Mouse (Mus musculus): ENCODE results near the gene Olfr150. TPM values are rescaled to one million over a fixed set of nuclear protein-coding genes. Genes with fewer than 3 reads are reported as not detected.

Gene Olfr150
- total and polyA plus RNA-seq, 2 experiments from 2014 or later: not detected

DNA sequence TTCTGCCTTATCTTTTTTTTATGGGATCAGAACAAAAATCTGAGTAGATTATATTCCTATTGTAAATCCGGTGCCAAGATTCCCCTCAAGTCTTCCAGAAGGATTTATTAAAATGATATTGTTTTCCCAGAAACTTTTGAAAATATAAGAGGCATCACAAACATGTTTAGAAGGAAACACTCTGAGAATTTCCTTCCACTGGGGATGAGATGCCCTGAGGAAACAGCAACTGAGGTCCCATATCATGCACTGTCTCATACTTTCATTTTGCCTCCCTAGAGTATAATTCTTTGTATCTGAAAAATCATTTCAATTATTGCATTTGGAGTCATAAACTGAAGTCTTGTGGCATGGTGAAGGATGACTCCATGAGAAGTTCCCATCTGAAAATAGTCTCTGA lies 52.4 kb downstream of the Olfr150 start, which contains the start of gene Olfr968:
TSS of gene Olfr968 (minus strand) at position 101 of the 400 bp plus-strand sequence.
- Histone ChIP-seq H3K4me2 (ENCODE audit: low read depth) (no peak within 1 kb of the TSS), H3K9me3 (ENCODE audit: low read length) (no peaks in the 10 kb centered on the region), H3K27me3 (ENCODE audit: insufficient read depth, low read length) (no peaks in the 10 kb centered on the region), H3K4me3 (ENCODE audit: low read depth, low read length) (no peak within 1 kb of the TSS), H3K9ac (no peak within 1 kb of the TSS), H3K4me1 (ENCODE audit: insufficient read depth) (no peaks in the 10 kb centered on the region), H3K27ac (ENCODE audit: low read depth, low read length) (no peak within 1 kb of the TSS), H3K36me3 (ENCODE audit: insufficient read depth) (no peaks in the 10 kb centered on the region)
- no peak for ATAC-seq
- no peak for TF ChIP-seq CTCF (IDR thresholded peaks at IDR 0.05; ENCODE audit: low read depth)
- DNase-seq: no peak
- WGBS: 76% methylated on average over 1 of the region's 1 CpGs

Other genes with a start within 250 kb of the Olfr150 start
- gene Olfr44, start 237.0 kb upstream of the Olfr150 start, total RNA-seq (2014; rRNA removed): not detected in 2 replicates
- not detected in 2 replicates for gene Olfr44, start 237.0 kb upstream of the Olfr150 start, polyA plus RNA-seq (2015; fragmentation: Nextera tagmentation; extraction: Ambion mirVana)
- not detected in 2 replicates for gene Olfr957, start 215.2 kb upstream of the Olfr150 start, total RNA-seq (2014; rRNA removed)
- gene Olfr957, start 215.2 kb upstream of the Olfr150 start, polyA plus RNA-seq (2015; fragmentation: Nextera tagmentation; extraction: Ambion mirVana): not detected in 2 replicates
- gene Olfr958, start 176.9 kb upstream of the Olfr150 start, total RNA-seq (2014; rRNA removed): not detected in 2 replicates
- not detected in 2 replicates for gene Olfr958, start 176.9 kb upstream of the Olfr150 start, polyA plus RNA-seq (2015; fragmentation: Nextera tagmentation; extraction: Ambion mirVana)
- not detected in 2 replicates for gene Olfr959, start 155.4 kb upstream of the Olfr150 start, total RNA-seq (2014; rRNA removed)
- not detected in 2 replicates for gene Olfr959, start 155.4 kb upstream of the Olfr150 start, polyA plus RNA-seq (2015; fragmentation: Nextera tagmentation; extraction: Ambion mirVana)
- gene AW551984, start 126.6 kb upstream of the Olfr150 start, total RNA-seq (2014; rRNA removed): 103 and 219 TPM in 2 replicates
- gene AW551984, start 126.6 kb upstream of the Olfr150 start, polyA plus RNA-seq (2015; fragmentation: Nextera tagmentation; extraction: Ambion mirVana): 46.3 and 98.8 TPM in 2 replicates
- gene Olfr148, start 120.3 kb upstream of the Olfr150 start, total RNA-seq (2014; rRNA removed): not detected in 2 replicates
- gene Olfr148, start 120.3 kb upstream of the Olfr150 start, polyA plus RNA-seq (2015; fragmentation: Nextera tagmentation; extraction: Ambion mirVana): not detected in 2 replicates
- not detected in 2 replicates for gene Olfr960, start 109.6 kb upstream of the Olfr150 start, total RNA-seq (2014; rRNA removed)
- gene Olfr960, start 109.6 kb upstream of the Olfr150 start, polyA plus RNA-seq (2015; fragmentation: Nextera tagmentation; extraction: Ambion mirVana): not detected in 2 replicates
- gene Olfr961, start 85.9 kb upstream of the Olfr150 start, total RNA-seq (2014; rRNA removed): not detected in 2 replicates
- not detected in 2 replicates for gene Olfr961, start 85.9 kb upstream of the Olfr150 start, polyA plus RNA-seq (2015; fragmentation: Nextera tagmentation; extraction: Ambion mirVana)
- not detected in 2 replicates for gene Olfr963, start 63.8 kb upstream of the Olfr150 start, total RNA-seq (2014; rRNA removed)
- gene Olfr963, start 63.8 kb upstream of the Olfr150 start, polyA plus RNA-seq (2015; fragmentation: Nextera tagmentation; extraction: Ambion mirVana): not detected in 2 replicates
- gene Olfr149, start 23.9 kb upstream of the Olfr150 start, total RNA-seq (2014; rRNA removed): not detected in 2 replicates
- not detected in 2 replicates for gene Olfr149, start 23.9 kb upstream of the Olfr150 start, polyA plus RNA-seq (2015; fragmentation: Nextera tagmentation; extraction: Ambion mirVana)
- gene Olfr965, start 19.6 kb upstream of the Olfr150 start, total RNA-seq (2014; rRNA removed): not detected in 2 replicates
- gene Olfr965, start 19.6 kb upstream of the Olfr150 start, polyA plus RNA-seq (2015; fragmentation: Nextera tagmentation; extraction: Ambion mirVana): not detected in 2 replicates
- not detected in 2 replicates for gene Olfr967, start 15.3 kb downstream of the Olfr150 start, total RNA-seq (2014; rRNA removed)
- gene Olfr967, start 15.3 kb downstream of the Olfr150 start, polyA plus RNA-seq (2015; fragmentation: Nextera tagmentation; extraction: Ambion mirVana): not detected in 2 replicates
- gene Olfr968, start 52.3 kb downstream of the Olfr150 start, total RNA-seq (2014; rRNA removed): not detected in 2 replicates
- not detected in 2 replicates for gene Olfr968, start 52.3 kb downstream of the Olfr150 start, polyA plus RNA-seq (2015; fragmentation: Nextera tagmentation; extraction: Ambion mirVana)
- not detected in 2 replicates for gene Olfr969, start 60.0 kb downstream of the Olfr150 start, total RNA-seq (2014; rRNA removed)
- gene Olfr969, start 60.0 kb downstream of the Olfr150 start, polyA plus RNA-seq (2015; fragmentation: Nextera tagmentation; extraction: Ambion mirVana): not detected in 2 replicates
- not detected in 2 replicates for gene Olfr970, start 77.9 kb downstream of the Olfr150 start, total RNA-seq (2014; rRNA removed)
- not detected in 2 replicates for gene Olfr970, start 77.9 kb downstream of the Olfr150 start, polyA plus RNA-seq (2015; fragmentation: Nextera tagmentation; extraction: Ambion mirVana)
- gene Olfr971, start 105.9 kb downstream of the Olfr150 start, total RNA-seq (2014; rRNA removed): not detected in 2 replicates
- not detected in 2 replicates for gene Olfr971, start 105.9 kb downstream of the Olfr150 start, polyA plus RNA-seq (2015; fragmentation: Nextera tagmentation; extraction: Ambion mirVana)
- gene Olfr972, start 135.4 kb downstream of the Olfr150 start, total RNA-seq (2014; rRNA removed): not detected in 2 replicates
- gene Olfr972, start 135.4 kb downstream of the Olfr150 start, polyA plus RNA-seq (2015; fragmentation: Nextera tagmentation; extraction: Ambion mirVana): not detected in 2 replicates
- gene Olfr229, start 176.4 kb downstream of the Olfr150 start, total RNA-seq (2014; rRNA removed): not detected in 2 replicates
- gene Olfr229, start 176.4 kb downstream of the Olfr150 start, polyA plus RNA-seq (2015; fragmentation: Nextera tagmentation; extraction: Ambion mirVana): not detected in 2 replicates
- not detected in 2 replicates for gene Olfr974, start 206.5 kb downstream of the Olfr150 start, total RNA-seq (2014; rRNA removed)
- not detected in 2 replicates for gene Olfr974, start 206.5 kb downstream of the Olfr150 start, polyA plus RNA-seq (2015; fragmentation: Nextera tagmentation; extraction: Ambion mirVana)
- 0.15 TPM in 1 of 2 replicates, not detected in the other for gene Olfr975, start 221.1 kb downstream of the Olfr150 start, total RNA-seq (2014; rRNA removed)
- not detected in 2 replicates for gene Olfr975, start 221.1 kb downstream of the Olfr150 start, polyA plus RNA-seq (2015; fragmentation: Nextera tagmentation; extraction: Ambion mirVana)
- not detected in 2 replicates for gene Olfr976, start 230.2 kb downstream of the Olfr150 start, total RNA-seq (2014; rRNA removed)
- gene Olfr976, start 230.2 kb downstream of the Olfr150 start, polyA plus RNA-seq (2015; fragmentation: Nextera tagmentation; extraction: Ambion mirVana): not detected in 2 replicates